Mouse (Mus musculus): ENCODE measurements around the gene Gm10392. TPM values are rescaled to one million over a fixed set of nuclear protein-coding genes. Genes with fewer than 3 reads are reported as not detected.

The Gm10392 gene
- polyA plus RNA-seq, 1 experiment from 2014 or later: not detected

- Histone ChIP-seq H3K36me3 (ENCODE audit: control insufficient read depth, insufficient read depth, low read length) (peaks cover 16% of the 10 kb centered on the region), H3K4me1 (replicated peaks; ENCODE audit: control insufficient read depth, insufficient read depth, low read length) (no peaks in the 10 kb centered on the region; the same call in 1 of the 2 replicates), H3K4me2 (replicated peaks; ENCODE audit: low read depth, low read length) (no peak overlapping the region), H3K27me3 (ENCODE audit: control insufficient read depth, insufficient read depth, low read length) (no peaks in the 10 kb centered on the region), H3K27ac (ENCODE audit: low read depth, low read length) (no peak overlapping the region), H3K9me3 (ENCODE audit: control insufficient read depth, low read length) (no peaks in the 10 kb centered on the region), H3K9ac (ENCODE audit: low read depth, low read length) (no peak overlapping the region), H3K4me3 (ENCODE audit: low read depth, low read length) (no peak overlapping the region)
- DNase-seq (ENCODE audit: low spot score) (no peak), ATAC-seq (ENCODE audit: low FRiP score) (no peak)
- 85% methylated on average over 6 of the region's 6 CpGs for WGBS
These were observed 16.5 kb downstream of the Gm10392 start for GRCm38 (mm10) chr11:77502481-77502880.

- Histone ChIP-seq H3K4me2 (replicated peaks; ENCODE audit: low read depth, low read length) (no peak overlapping the region), H3K9me3 (ENCODE audit: control insufficient read depth, low read length) (no peaks in the 10 kb centered on the region), H3K27me3 (ENCODE audit: control insufficient read depth, insufficient read depth, low read length) (no peaks in the 10 kb centered on the region), H3K27ac (ENCODE audit: low read depth, low read length) (no peak overlapping the region), H3K36me3 (ENCODE audit: control insufficient read depth, insufficient read depth, low read length) (peaks cover 16% of the 10 kb centered on the region), H3K4me1 (replicated peaks; ENCODE audit: control insufficient read depth, insufficient read depth, low read length) (peaks cover 4% of the 10 kb centered on the region; the same call in 1 of the 2 replicates), H3K4me3 (ENCODE audit: low read depth, low read length) (no peak overlapping the region), H3K9ac (ENCODE audit: low read depth, low read length) (no peak overlapping the region)
- ATAC-seq (ENCODE audit: low FRiP score): no peak
- WGBS: 96% methylated on average over 4 of the region's 4 CpGs
- DNase-seq (ENCODE audit: low spot score): no peak
These were observed 17.0 kb downstream of the Gm10392 start for GRCm38 (mm10) chr11:77501971-77502370.

GRCm38 (mm10) chr11:77501392-77501791, 17.6 kb downstream of the Gm10392 start:
- Histone ChIP-seq H3K36me3 (ENCODE audit: control insufficient read depth, insufficient read depth, low read length) (peaks cover 16% of the 10 kb centered on the region; the same call in 1 of the 2 replicates), H3K9ac (ENCODE audit: low read depth, low read length) (no peak overlapping the region), H3K4me3 (ENCODE audit: low read depth, low read length) (no peak overlapping the region), H3K9me3 (ENCODE audit: control insufficient read depth, low read length) (no peaks in the 10 kb centered on the region), H3K4me1 (replicated peaks; ENCODE audit: control insufficient read depth, insufficient read depth, low read length) (peaks cover 5% of the 10 kb centered on the region), H3K4me2 (replicated peaks; ENCODE audit: low read depth, low read length) (no peak overlapping the region), H3K27me3 (ENCODE audit: control insufficient read depth, insufficient read depth, low read length) (no peaks in the 10 kb centered on the region), H3K27ac (ENCODE audit: low read depth, low read length) (no peak overlapping the region)
- ATAC-seq (ENCODE audit: low FRiP score) (no peak), DNase-seq (ENCODE audit: low spot score) (peak; percentile 81)
- 28% methylated on average over 5 of the region's 5 CpGs for WGBS

GRCm38 (mm10) chr11:77500361-77501325, 18.4 kb downstream of the Gm10392 start:
- no peak for ATAC-seq (ENCODE audit: low FRiP score)
- peaks cover 5% of the 10 kb centered on the region for H3K4me1 ChIP-seq (replicated peaks; ENCODE audit: control insufficient read depth, insufficient read depth, low read length)
- no peaks in the 10 kb centered on the region for H3K9me3 ChIP-seq (ENCODE audit: control insufficient read depth, low read length)
- H3K4me3 ChIP-seq (ENCODE audit: low read depth, low read length): no peak overlapping the region
- no peak overlapping the region for H3K9ac ChIP-seq (ENCODE audit: low read depth, low read length)
- H3K36me3 ChIP-seq (ENCODE audit: control insufficient read depth, insufficient read depth, low read length): peaks cover 15% of the 10 kb centered on the region; the same call in 1 of the 2 replicates
- WGBS: 85% methylated on average over 17 of the region's 17 CpGs
- no peak overlapping the region for H3K27ac ChIP-seq (ENCODE audit: low read depth, low read length)
- no peak for DNase-seq (ENCODE audit: low spot score)
- no peak overlapping the region for H3K4me2 ChIP-seq (replicated peaks; ENCODE audit: low read depth, low read length)
- H3K27me3 ChIP-seq (ENCODE audit: control insufficient read depth, insufficient read depth, low read length): no peaks in the 10 kb centered on the region

GRCm38 (mm10) chr11:77499354-77499753, 19.6 kb downstream of the Gm10392 start:
- H3K9me3 ChIP-seq (ENCODE audit: control insufficient read depth, low read length): no peaks in the 10 kb centered on the region
- no peaks in the 10 kb centered on the region for H3K27me3 ChIP-seq (ENCODE audit: control insufficient read depth, insufficient read depth, low read length)
- ATAC-seq (ENCODE audit: low FRiP score) (no peak), DNase-seq (ENCODE audit: low spot score) (no peak)
- H3K9ac ChIP-seq (ENCODE audit: low read depth, low read length): no peak overlapping the region
- peaks cover 10% of the 10 kb centered on the region for H3K4me1 ChIP-seq (replicated peaks; ENCODE audit: control insufficient read depth, insufficient read depth, low read length)
- no peak overlapping the region for H3K4me2 ChIP-seq (replicated peaks; ENCODE audit: low read depth, low read length)
- H3K36me3 ChIP-seq (ENCODE audit: control insufficient read depth, insufficient read depth, low read length): peaks cover 4% of the 10 kb centered on the region; the same call in 1 of the 2 replicates
- no peak overlapping the region for H3K27ac ChIP-seq (ENCODE audit: low read depth, low read length)
- no peak overlapping the region for H3K4me3 ChIP-seq (ENCODE audit: low read depth, low read length)
- 89% methylated on average over 7 of the region's 7 CpGs for WGBS

DNA sequence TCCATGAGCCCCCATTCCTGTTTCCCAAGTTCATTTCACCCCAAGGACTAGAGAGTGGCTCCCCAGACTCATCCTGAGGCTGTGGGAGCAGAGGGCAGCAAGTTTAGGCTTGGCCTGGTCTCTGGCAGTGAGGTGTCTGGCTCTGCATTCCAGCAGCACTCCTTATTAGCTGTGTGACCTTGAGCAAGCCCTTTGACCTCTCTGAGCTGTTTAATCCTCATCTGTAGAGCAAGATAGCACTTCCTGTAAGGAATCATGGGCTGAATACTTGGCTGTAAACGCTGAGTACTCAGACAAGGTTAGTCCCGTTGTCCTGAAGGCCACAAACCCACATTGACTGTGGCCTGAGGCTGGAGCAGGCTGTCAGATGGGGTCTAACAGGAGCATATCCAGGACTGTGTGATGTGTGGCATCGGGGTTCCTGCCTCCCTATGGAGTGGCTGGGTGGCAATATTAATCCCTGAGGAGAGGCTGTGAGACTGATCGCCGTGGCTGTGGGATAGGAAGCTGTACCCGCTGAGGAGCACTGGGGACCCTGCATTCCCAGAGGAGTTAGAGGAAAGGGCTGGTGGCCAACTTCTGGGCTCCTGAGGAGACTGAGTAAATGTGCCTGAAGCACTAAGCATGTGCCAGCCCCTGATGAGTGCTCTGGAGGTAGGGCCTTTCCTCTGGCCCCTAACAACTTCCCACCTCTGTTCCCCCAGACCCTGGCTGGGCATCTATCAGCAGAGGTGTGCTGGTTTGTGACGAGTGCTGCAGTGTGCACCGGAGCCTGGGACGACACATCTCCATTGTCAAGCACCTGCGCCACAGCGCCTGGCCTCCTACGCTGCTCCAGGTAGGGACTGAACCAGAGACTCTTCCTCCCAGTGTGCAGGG, 20.5 kb downstream of the Gm10392 start:
- Histone ChIP-seq H3K4me1 (replicated peaks; ENCODE audit: control insufficient read depth, insufficient read depth, low read length) (peaks cover 10% of the 10 kb centered on the region), H3K4me2 (replicated peaks; ENCODE audit: low read depth, low read length) (no peak overlapping the region), H3K27ac (ENCODE audit: low read depth, low read length) (no peak overlapping the region), H3K9me3 (ENCODE audit: control insufficient read depth, low read length) (no peaks in the 10 kb centered on the region), H3K36me3 (ENCODE audit: control insufficient read depth, insufficient read depth, low read length) (0 out of 2 replicates have a peak, but pooled peaks cover 2% of the 10 kb centered on the region), H3K4me3 (ENCODE audit: low read depth, low read length) (no peak overlapping the region), H3K9ac (ENCODE audit: low read depth, low read length) (no peak overlapping the region), H3K27me3 (ENCODE audit: control insufficient read depth, insufficient read depth, low read length) (no peaks in the 10 kb centered on the region)
- WGBS: 71% methylated on average over 12 of the region's 12 CpGs
- no peak for DNase-seq (ENCODE audit: low spot score)
- ATAC-seq (ENCODE audit: low FRiP score): no peak

GRCm38 (mm10) chr11:77497851-77498250, 21.1 kb downstream of the Gm10392 start:
- Histone ChIP-seq H3K27ac (ENCODE audit: low read depth, low read length) (no peak overlapping the region), H3K9ac (ENCODE audit: low read depth, low read length) (no peak overlapping the region), H3K9me3 (ENCODE audit: control insufficient read depth, low read length) (no peaks in the 10 kb centered on the region), H3K4me3 (ENCODE audit: low read depth, low read length) (no peak overlapping the region), H3K27me3 (ENCODE audit: control insufficient read depth, insufficient read depth, low read length) (no peaks in the 10 kb centered on the region), H3K4me2 (replicated peaks; ENCODE audit: low read depth, low read length) (no peak overlapping the region), H3K4me1 (replicated peaks; ENCODE audit: control insufficient read depth, insufficient read depth, low read length) (peaks cover 10% of the 10 kb centered on the region), H3K36me3 (ENCODE audit: control insufficient read depth, insufficient read depth, low read length) (no peaks in the 10 kb centered on the region)
- WGBS: 20% methylated on average over 4 of the region's 4 CpGs
- ATAC-seq (ENCODE audit: low FRiP score) (no peak), DNase-seq (ENCODE audit: low spot score) (no peak)

- peaks cover 10% of the 10 kb centered on the region for H3K4me1 ChIP-seq (replicated peaks; ENCODE audit: control insufficient read depth, insufficient read depth, low read length)
- ATAC-seq (ENCODE audit: low FRiP score) (no peak), DNase-seq (ENCODE audit: low spot score) (peak; percentile 84)
- no peaks in the 10 kb centered on the region for H3K36me3 ChIP-seq (ENCODE audit: control insufficient read depth, insufficient read depth, low read length)
- H3K4me3 ChIP-seq (ENCODE audit: low read depth, low read length): no peak overlapping the region
- peak overlapping the region; percentile 42; the same call in 1 of the 2 replicates for H3K27ac ChIP-seq (ENCODE audit: low read depth, low read length)
- no peaks in the 10 kb centered on the region for H3K27me3 ChIP-seq (ENCODE audit: control insufficient read depth, insufficient read depth, low read length)
- no peak overlapping the region for H3K9ac ChIP-seq (ENCODE audit: low read depth, low read length)
- WGBS: 4% methylated on average over 6 of the region's 6 CpGs
- H3K9me3 ChIP-seq (ENCODE audit: control insufficient read depth, low read length): no peaks in the 10 kb centered on the region
- peak overlapping the region; percentile 8; the same call in 1 of the 2 replicates for H3K4me2 ChIP-seq (replicated peaks; ENCODE audit: low read depth, low read length)
These were observed 21.6 kb downstream of the Gm10392 start for GRCm38 (mm10) chr11:77497341-77497756.
